Mouse (Mus musculus) cortical plate, adult 2 months (tissue): ENCODE data around the gene Pakap.

Experiments used
- CTCF ChIP-seq: fragments of 200-500 bp; IDR thresholded peaks from 2 replicates; pipeline ENCODE4 v1.5.1; 2011; ENCODE audit warnings: mild to moderate bottlenecking, control low read depth, low read length; ENCODE audit not compliant: insufficient read depth; ENCODE audit errors: extremely low read depth
- POLR2A ChIP-seq: fragments of 200-500 bp; IDR thresholded peaks from 2 replicates; pipeline ENCODE4 v1.6.1; 2011; ENCODE audit warnings: mild to moderate bottlenecking, low read length, control low read depth; ENCODE audit not compliant: insufficient read depth; ENCODE audit errors: extremely low read depth

DNA sequence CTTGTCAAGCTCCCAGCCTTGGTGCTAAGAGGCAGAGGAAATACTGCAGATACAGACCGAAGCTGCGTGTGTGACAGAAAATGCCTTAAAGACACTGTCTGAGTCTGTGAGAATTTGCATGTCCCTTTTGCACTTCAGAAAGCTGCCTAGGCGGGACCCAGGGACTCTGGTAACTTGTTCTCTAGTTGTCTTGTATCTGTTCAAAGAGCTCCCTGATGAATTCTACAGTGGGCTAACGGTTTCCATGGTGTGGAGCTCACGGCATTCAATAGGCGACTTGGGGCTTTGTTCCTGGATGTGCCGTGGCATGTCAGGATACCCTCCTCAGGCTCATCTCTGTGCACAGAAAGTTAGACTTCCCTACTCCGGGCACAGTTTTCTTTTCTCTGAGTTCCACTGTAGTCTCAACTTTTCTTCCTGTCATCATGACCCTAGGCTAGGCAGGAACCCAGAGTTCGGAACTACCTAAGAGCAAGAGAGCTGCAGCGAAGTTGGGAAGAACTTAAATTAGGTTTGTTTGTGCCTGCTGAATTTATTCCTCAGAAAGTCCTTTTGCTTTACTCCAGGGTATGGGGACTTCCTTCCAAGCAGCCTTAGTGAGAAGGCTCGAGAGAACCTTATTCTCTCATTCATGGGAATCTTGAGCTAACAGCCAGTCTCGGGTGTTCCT is 277.7 kb downstream of the Pakap start:
- TF ChIP-seq CTCF (no peak), POLR2A (no peak)
